Mouse (Mus musculus) heart, adult 10 weeks (tissue): ENCODE results near the gene Gm20838. TPM values are rescaled to one million over a fixed set of nuclear protein-coding genes. Genes with fewer than 3 reads are reported as not detected.

ENCODE experiments used
- polyA plus RNA-seq: library from polyadenylated mRNA; stranded (reverse); fragments of 350-450 nt; fragmentation: Illumina TruSeq; extraction: RNeasy Lipid Tissue Mini Kit (QIAGEN cat#74804); gene quantifications from one replicate; pipeline ENCODE4 v1.2.3, GENCODE M21; 2014; ENCODE audit warnings: low read depth, low replicate concordance

Gene Gm20838
- not detected for polyA plus RNA-seq

GRCm38 (mm10) chrY:33543064-33543463, at the start of gene Gm20838:
Gene Gm20838, minus strand, starts transcription at chrY:33543164.

